Mouse (Mus musculus) cerebellum, adult (tissue): ENCODE results near the gene Zbtb1.

Source experiments
- ATAC-seq: cut with Nextera tagmentation; 2 replicates; pipeline ENCODE4 v1.9.2; 2017; ENCODE audit warnings: mild to moderate bottlenecking, moderate library complexity, mixed read lengths; ENCODE audit not compliant: insufficient number of reproducible peaks, low FRiP score, low TSS enrichment

Zbtb1 gene

GRCm38 (mm10) chr12:76368790-76369205 is 1.3 kb upstream of the Zbtb1 start:
- peak; percentile 29; the same call in 1 of the 2 replicates for ATAC-seq

GRCm38 (mm10) chr12:76369206-76369977 is 674 bp upstream of the Zbtb1 start, which contains the start of gene Zbtb25:
Zbtb25 (minus strand) TSS chr12:76369602.
- ATAC-seq: peak; percentile 83

GRCm38 (mm10) chr12:76370831-76371571 is 935 bp downstream of the Zbtb1 start:
- no peak for ATAC-seq

- ATAC-seq: no peak
Observed at GRCm38 (mm10) chr12:76372046-76372445, 2.0 kb downstream of the Zbtb1 start.

- no peak for ATAC-seq
Observed at GRCm38 (mm10) chr12:76372881-76373818, 3.1 kb downstream of the Zbtb1 start.

- no peak for ATAC-seq
Observed at GRCm38 (mm10) chr12:76373991-76374390, 3.9 kb downstream of the Zbtb1 start.

- no peak for ATAC-seq
Observed at GRCm38 (mm10) chr12:76374911-76375310, 4.8 kb downstream of the Zbtb1 start.

GRCm38 (mm10) chr12:76375506-76375905 is 5.4 kb downstream of the Zbtb1 start:
- no peak for ATAC-seq

GRCm38 (mm10) chr12:76376649-76377048 is 6.6 kb downstream of the Zbtb1 start:
- no peak for ATAC-seq

- ATAC-seq: no peak
Observed at GRCm38 (mm10) chr12:76377059-76377458, 7.0 kb downstream of the Zbtb1 start.

GRCm38 (mm10) chr12:76377726-76378125 is 7.7 kb downstream of the Zbtb1 start:
- no peak for ATAC-seq

GRCm38 (mm10) chr12:76378556-76378955 is 8.5 kb downstream of the Zbtb1 start:
- no peak for ATAC-seq

GRCm38 (mm10) chr12:76380151-76380550 is 10.1 kb downstream of the Zbtb1 start:
- no peak for ATAC-seq

- no peak for ATAC-seq
Observed at GRCm38 (mm10) chr12:76385342-76385741, 15.3 kb downstream of the Zbtb1 start.

- ATAC-seq: no peak
Observed at GRCm38 (mm10) chr12:76388794-76389193, 18.7 kb downstream of the Zbtb1 start.

- ATAC-seq: no peak
Observed at GRCm38 (mm10) chr12:76391595-76392271, 21.7 kb downstream of the Zbtb1 start.

GRCm38 (mm10) chr12:76392979-76393378 is 22.9 kb downstream of the Zbtb1 start:
- no peak for ATAC-seq

- no peak for ATAC-seq
Observed at GRCm38 (mm10) chr12:76397281-76397680, 27.2 kb downstream of the Zbtb1 start.

GRCm38 (mm10) chr12:76401674-76402073 is 31.6 kb downstream of the Zbtb1 start:
- no peak for ATAC-seq
